Mouse (Mus musculus) small intestine, adult 2 months (tissue): ENCODE results near the gene Rad51b.

ENCODE experiments used
- CTCF ChIP-seq: fragments of 200-500 bp; IDR thresholded peaks from 2 replicates; pipeline ENCODE4 v1.5.1; 2012; ENCODE audit warnings: low read depth, mild to moderate bottlenecking, control low read depth, inconsistent platforms, low read length, moderate library complexity, mixed read lengths; ENCODE audit not compliant: insufficient replicate concordance, insufficient read length; ENCODE audit errors: extremely low read depth
- POLR2A ChIP-seq: fragments of 200-500 bp; IDR thresholded peaks from 2 replicates; pipeline ENCODE4 v1.6.1; 2012; ENCODE audit warnings: low read depth, mild to moderate bottlenecking, control low read depth, inconsistent platforms, low read length, moderate library complexity

DNA sequence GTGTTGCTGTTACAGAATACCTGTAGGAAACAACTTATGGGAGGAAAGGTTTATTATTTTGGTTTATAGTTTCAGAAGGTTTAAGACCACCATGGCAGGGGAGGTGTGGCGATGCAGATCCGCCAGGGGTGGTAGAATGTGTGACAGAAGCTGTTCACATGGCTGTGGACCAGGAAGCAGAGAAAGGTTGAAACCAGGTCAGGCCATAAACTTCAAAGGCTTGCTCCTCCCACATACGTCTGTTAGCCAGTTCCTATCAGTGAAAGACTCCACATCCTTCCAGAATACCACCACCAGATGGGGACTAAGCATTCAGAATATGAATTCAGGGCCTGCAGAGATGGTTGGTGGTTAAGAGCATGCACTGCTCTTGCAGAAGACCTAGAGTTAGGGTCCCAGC is 150.0 kb downstream of the Rad51b start:
- TF ChIP-seq POLR2A (no peak), CTCF (no peak)
